Mouse (Mus musculus) small intestine, adult 10 weeks (tissue): Measurements from ENCODE around the gene Ppdpf. TPM values are rescaled to one million over a fixed set of nuclear protein-coding genes. Genes with fewer than 3 reads are reported as not detected.

ENCODE experiments used
- polyA plus RNA-seq: library from polyadenylated mRNA; stranded (reverse); fragments of 350-450 nt; fragmentation: Illumina TruSeq; extraction: RNeasy Lipid Tissue Mini Kit (QIAGEN cat#74804); gene quantifications from one replicate; pipeline ENCODE4 v1.2.3, GENCODE M21; 2014; ENCODE audit warnings: low replicate concordance

Ppdpf gene
- polyA plus RNA-seq: 5.9 TPM

DNA sequence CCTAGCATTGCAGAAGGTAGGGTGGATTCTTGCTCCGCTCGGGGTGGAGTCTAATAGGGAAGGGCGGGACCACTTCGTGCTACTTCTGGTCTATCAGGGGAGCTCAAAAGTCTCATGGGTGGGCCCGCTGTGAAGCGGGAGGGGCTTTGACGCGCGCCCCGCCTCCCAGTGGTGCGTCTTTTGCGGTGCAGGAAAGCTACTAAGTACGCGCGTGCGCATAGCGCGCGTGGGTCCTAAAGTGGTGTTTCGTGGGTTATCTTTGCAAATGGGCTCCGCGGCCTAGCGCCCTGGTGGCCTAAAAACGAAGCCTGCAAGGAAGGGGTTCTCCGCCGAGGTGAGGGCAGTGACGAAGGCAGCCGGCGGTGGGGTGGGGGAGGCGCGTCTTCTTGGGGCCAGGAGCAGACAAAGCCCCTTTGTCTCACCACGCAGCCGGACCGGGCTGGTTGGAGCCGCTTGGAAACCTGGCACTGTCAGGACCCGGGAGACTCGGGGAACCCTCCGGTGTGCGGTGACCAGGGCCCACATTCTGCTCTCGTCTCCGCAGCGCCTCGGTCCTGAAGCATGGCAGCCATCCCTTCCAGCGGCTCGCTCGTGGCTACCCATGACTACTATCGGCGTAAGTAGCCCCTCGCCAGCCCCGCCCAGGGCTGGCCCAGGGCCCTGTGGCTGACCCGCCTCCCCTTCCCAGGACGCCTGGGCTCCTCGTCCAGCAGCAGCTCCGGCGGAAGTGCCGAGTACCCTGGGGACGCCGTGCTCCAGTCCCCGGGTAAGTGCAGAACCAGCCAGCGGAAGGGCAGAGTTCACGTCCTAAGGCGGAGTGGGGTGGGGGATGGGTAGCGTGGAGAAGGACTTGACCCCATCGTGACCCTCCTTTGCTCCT, at the start of gene Ppdpf:
TSS of gene Ppdpf (plus strand) at position 127 of the 880 bp plus-strand sequence.

GRCm38 (mm10) chr2:181156248-181157121, 30.6 kb upstream of the Ppdpf start, which contains the start of gene Eef1a2:
Gene Eef1a2 (minus strand): TSS chr2:181157014.

DNA sequence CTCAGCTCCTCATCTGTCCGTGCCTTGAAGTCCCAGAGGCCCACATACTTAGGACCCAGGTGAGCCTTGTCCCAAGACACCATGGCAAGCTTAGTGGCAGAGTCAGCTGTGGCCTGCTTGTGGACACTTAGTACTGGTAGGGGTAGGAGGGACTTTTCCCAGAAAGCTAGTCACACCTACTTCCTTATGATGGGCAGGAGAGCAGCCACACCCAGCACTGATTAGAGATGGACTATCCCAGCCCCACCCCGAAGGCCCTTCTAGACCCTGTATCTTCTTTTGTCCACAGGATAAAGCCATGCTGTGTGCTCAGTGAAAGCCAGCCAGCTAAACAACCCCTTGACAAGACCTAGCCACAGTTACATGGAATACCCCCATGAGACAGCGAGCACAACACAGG, 15.4 kb downstream of the Ppdpf start, which contains the start of gene Ptk6:
TSS of gene Ptk6 (minus strand) at position 368 of the 400 bp plus-strand sequence.

DNA sequence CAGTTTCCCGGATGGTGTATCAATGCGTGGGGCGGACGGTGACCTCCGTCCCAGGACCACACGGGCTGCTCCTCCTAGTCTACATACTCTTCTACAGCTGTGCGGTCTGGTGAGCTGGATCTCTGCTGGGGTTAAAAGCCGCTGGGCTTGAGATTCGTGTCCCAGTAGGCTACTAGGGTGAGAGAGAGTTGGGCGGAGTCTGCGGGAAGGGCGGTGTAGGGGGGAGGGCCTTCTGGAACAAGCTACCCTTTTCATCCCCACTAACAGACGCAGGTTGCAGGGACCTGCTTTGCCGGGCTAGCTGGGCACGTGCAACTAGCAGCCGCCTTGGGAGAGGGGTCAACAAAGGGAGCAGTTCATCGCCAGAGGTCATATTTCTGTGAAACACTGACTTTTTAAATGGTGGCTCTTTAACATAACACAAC, 26.0 kb downstream of the Ppdpf start, which contains the start of gene Srms:
TSS of gene Srms (minus strand) at position 165 of the 425 bp plus-strand sequence.

GRCm38 (mm10) chr2:181219538-181220216, 32.6 kb downstream of the Ppdpf start, which contains the start of gene Fndc11:
Gene Fndc11 (plus strand): TSS chr2:181220013.

Other genes starting within 250 kb of the Ppdpf start
- not detected for gene Nkain4, start 232.5 kb upstream of the Ppdpf start, polyA plus RNA-seq
- 3.7 TPM for gene Arfgap1, start 220.0 kb upstream of the Ppdpf start, polyA plus RNA-seq
- gene Col20a1, start 200.7 kb upstream of the Ppdpf start, polyA plus RNA-seq: 0.11 TPM
- gene Chrna4, start 143.7 kb upstream of the Ppdpf start, polyA plus RNA-seq: not detected
- 0.19 TPM for gene Kcnq2, start 51.9 kb upstream of the Ppdpf start, polyA plus RNA-seq
- not detected for gene Eef1a2, start 30.2 kb upstream of the Ppdpf start, polyA plus RNA-seq
- gene Ptk6, start 15.5 kb downstream of the Ppdpf start, polyA plus RNA-seq: 5.1 TPM
- not detected for gene Srms, start 25.9 kb downstream of the Ppdpf start, polyA plus RNA-seq
- gene Fndc11, start 32.8 kb downstream of the Ppdpf start, polyA plus RNA-seq: not detected
- gene Helz2, start 54.8 kb downstream of the Ppdpf start, polyA plus RNA-seq: 5.8 TPM
- 10.5 TPM for gene Gmeb2, start 100.8 kb downstream of the Ppdpf start, polyA plus RNA-seq
- not detected for gene Stmn3, start 127.3 kb downstream of the Ppdpf start, polyA plus RNA-seq
- gene Rtel1, start 132.5 kb downstream of the Ppdpf start, polyA plus RNA-seq: 2.8 TPM
- 0.97 TPM for gene Zgpat, start 177.7 kb downstream of the Ppdpf start, polyA plus RNA-seq
- gene Arfrp1, start 178.2 kb downstream of the Ppdpf start, polyA plus RNA-seq: 25.0 TPM
- 0.45 TPM for gene Lime1, start 192.8 kb downstream of the Ppdpf start, polyA plus RNA-seq